Comparison of ENCODE assay signal across 8 mouse cellular contexts in the genomic region with DNA sequence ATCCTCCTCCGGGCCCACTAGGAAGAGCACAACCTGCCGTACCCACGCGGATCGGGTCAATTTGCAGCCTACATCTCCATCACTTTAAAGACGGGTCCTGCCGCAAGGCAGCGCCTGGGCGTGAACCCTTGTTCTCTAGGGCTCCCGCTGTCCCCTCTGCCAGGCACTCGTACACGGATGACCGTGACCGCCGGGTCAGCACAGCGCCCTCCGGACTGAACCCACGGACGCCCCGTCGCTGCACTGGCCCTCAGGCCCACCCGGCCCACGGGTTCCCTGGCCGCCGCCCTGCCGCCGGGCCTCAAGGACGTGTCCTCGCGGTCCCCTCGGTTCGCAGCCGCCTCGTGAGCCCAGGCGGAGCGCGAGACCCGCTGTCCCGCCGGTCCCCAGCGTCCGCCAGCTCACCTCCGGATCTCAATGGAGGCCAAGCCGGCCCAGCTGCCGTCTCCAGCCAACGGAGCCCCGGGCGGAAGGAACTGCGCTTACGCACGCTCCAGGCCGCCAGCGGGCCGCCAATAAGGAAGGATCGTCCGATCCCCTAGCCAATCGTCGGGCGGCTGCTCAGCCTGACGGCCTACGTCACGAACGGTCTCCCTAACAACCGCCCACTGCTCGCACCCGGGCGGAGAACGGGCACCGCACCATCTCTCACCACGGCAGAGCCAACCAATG. TPM values are rescaled to one million over a fixed set of nuclear protein-coding genes. Genes with fewer than 3 reads are reported as not detected.
A peak's percentile ranks its signal among the peaks of the same experiment; 100 is the strongest.
DNase-seq lines count a peak whose midpoint lies in the region; ATAC-seq lines count a peak whose summit lies in the region.

A gene (minus strand): TSS at position 531 of the 672 bp plus-strand sequence.

- H3K4me2 ChIP-seq in hindbrain, embryonic 15.5 days = peak within 1 kb of the TSS; percentile 63

- no peaks in the 10 kb centered on the region for H3K9me3 ChIP-seq in hindbrain, embryonic 15.5 days

- H3K4me1 ChIP-seq in hindbrain, embryonic 15.5 days (replicated peaks) = peaks cover 46% of the 10 kb centered on the region

- H3K36me3 ChIP-seq in hindbrain, embryonic 15.5 days = peaks cover 6% of the 10 kb centered on the region

- peak within 1 kb of the TSS; percentile 93 for H3K4me3 ChIP-seq in hindbrain, embryonic 15.5 days

- peak within 1 kb of the TSS; percentile 98 for H3K9ac ChIP-seq in hindbrain, embryonic 15.5 days

- DNase-seq in T-cell, adult 2 months (ENCODE audit: low spot score) = peak; percentile 95
- DNase-seq in cerebellum, postnatal 36 days = peak; percentile 97
- DNase-seq in frontal cortex, postnatal 36 days (ENCODE audit: low spot score in 2 of 2) = peak; percentile 99
- peak; percentile 99 for DNase-seq in left cerebral cortex, adult 11 months (ENCODE audit: low spot score)
- DNase-seq in lung, postnatal 4 days = peak; percentile 97 to 99
- DNase-seq in retina, postnatal 7 days (ENCODE audit: low read depth, low spot score) = peak; percentile 87
- peak; percentile 92 for DNase-seq in urinary bladder, adult 2 months (ENCODE audit: low spot score)

- ATAC-seq in hindbrain, embryonic 15.5 days (ENCODE audit: low FRiP score, low read depth) = peak; percentile 100

- H3K27ac ChIP-seq in hindbrain, embryonic 15.5 days (replicated peaks) = peak within 1 kb of the TSS; percentile 99

- 0% methylated on average over 70 of the region's 70 CpGs for WGBS in hindbrain, embryonic 15.5 days

- H3K27me3 ChIP-seq in hindbrain, embryonic 15.5 days = no peaks in the 10 kb centered on the region

RNA-seq across cellular contexts. Expression of the gene that starts here (rescaled TPM):
- polyA plus RNA-seq in hindbrain, embryonic 15.5 days (2015; fragmentation: Nextera tagmentation; extraction: Ambion mirVana) = 170 TPM in 2 replicates
- polyA plus RNA-seq in urinary bladder, adult 2 months (2012; rRNA removed) = 16.6 and 20.4 TPM in 2 replicates

Comparison
In these comparisons a context has a peak if more than half of its experiments do, and no peak if none do; other contexts are left out.
1. Peak in every context shown above with its lines: DNase-seq, ATAC-seq, H3K4me3 ChIP-seq and H3K27ac ChIP-seq.